8 mouse cellular contexts compared by ENCODE assay signal in genomic region chr10:60218591-60219499, GRCm38 (mm10). TPM values are rescaled to one million over a fixed set of nuclear protein-coding genes. Genes with fewer than 3 reads are reported as not detected.
DNase-seq lines count a peak whose midpoint lies in the region; ATAC-seq and TF ChIP-seq lines count a peak whose summit lies in the region.

Chst3 (minus strand) TSS chr10:60219260.

- ATAC-seq in CD4-positive, CD25-positive, alpha-beta regulatory T cell, adult 4 months: peak; percentile 26
- peak; percentile 75 for ATAC-seq in hindbrain, embryonic 16.5 days
- ATAC-seq in liver, embryonic 12.5 days: no peak
- ATAC-seq in monocyte, adult 5-6 weeks (replicated peaks; ENCODE audit: insufficient number of reproducible peaks, low FRiP score, low TSS enrichment, poor library complexity, severe bottlenecking): no peak

- peak within 1 kb of the TSS; percentile 76 for H3K27ac ChIP-seq in gastrocnemius, adult 2 months
- H3K27ac ChIP-seq in hindbrain, embryonic 16.5 days (ENCODE audit: low read depth, low read length): peak within 1 kb of the TSS; percentile 73
- no peak within 1 kb of the TSS for H3K27ac ChIP-seq in liver, embryonic 12.5 days

- H3K27me3 ChIP-seq in hindbrain, embryonic 16.5 days (replicated peaks; ENCODE audit: control insufficient read depth, insufficient read depth, low read length): peaks cover 12% of the 10 kb centered on the region
- peaks cover 82% of the 10 kb centered on the region for H3K27me3 ChIP-seq in liver, embryonic 12.5 days (replicated peaks)

- H3K9ac ChIP-seq in hindbrain, embryonic 16.5 days (ENCODE audit: low read depth, low read length): peak within 1 kb of the TSS; percentile 72
- H3K9ac ChIP-seq in liver, embryonic 12.5 days: peak within 1 kb of the TSS; percentile 35; the same call in 1 of the 2 replicates

- peak; percentile 71 for DNase-seq in adrenal gland, postnatal 14 days
- peak; percentile 73 for DNase-seq in gastrocnemius, adult 2 months
- peak; percentile 74 for DNase-seq in testis, postnatal 10 days (ENCODE audit: low spot score)
- no peak for DNase-seq in c-Kit-positive CD71-positive TER-119-positive erythroid progenitor cells, embryonic 14.5 days (ENCODE audit: low spot score)

- peak; percentile 24; the same call in 1 of the 2 replicates for TF ChIP-seq CTCF in gastrocnemius, adult 2 months (IDR thresholded peaks at IDR 0.05)

- no peaks in the 10 kb centered on the region for H3K36me3 ChIP-seq in hindbrain, embryonic 16.5 days (ENCODE audit: control insufficient read depth, insufficient read depth, low read length)
- no peaks in the 10 kb centered on the region for H3K36me3 ChIP-seq in liver, embryonic 12.5 days

- H3K4me1 ChIP-seq in hindbrain, embryonic 16.5 days (ENCODE audit: control insufficient read depth, insufficient read depth, low read depth, low read length): peaks cover 14% of the 10 kb centered on the region
- H3K4me1 ChIP-seq in liver, embryonic 12.5 days: no peaks in the 10 kb centered on the region

- peak within 1 kb of the TSS; percentile 86 for H3K4me3 ChIP-seq in gastrocnemius, adult 2 months
- H3K4me3 ChIP-seq in hindbrain, embryonic 16.5 days (ENCODE audit: low read length): peak within 1 kb of the TSS; percentile 60
- H3K4me3 ChIP-seq in liver, embryonic 12.5 days: peak within 1 kb of the TSS; percentile 52

- 1% methylated on average over 60 of the region's 83 CpGs for WGBS in hindbrain, embryonic 16.5 days
- under 1% methylated on average over 83 of the region's 83 CpGs for WGBS in liver, embryonic 12.5 days (ENCODE audit: insufficient replicate concordance)

- intact Hi-C loops in gastrocnemius, adult 2 months (cut with DNase I): no loop called here

- H3K9me3 ChIP-seq in hindbrain, embryonic 16.5 days (ENCODE audit: control insufficient read depth, low read length): no peaks in the 10 kb centered on the region
- no peaks in the 10 kb centered on the region for H3K9me3 ChIP-seq in liver, embryonic 12.5 days (replicated peaks)

- H3K4me2 ChIP-seq in hindbrain, embryonic 16.5 days (ENCODE audit: low read length): peak within 1 kb of the TSS; percentile 97
- H3K4me2 ChIP-seq in liver, embryonic 12.5 days: peak within 1 kb of the TSS; percentile 65

RNA-seq across cellular contexts. Expression of gene Chst3, which starts in this region (rescaled TPM):
- polyA plus RNA-seq in CD4-positive, CD25-positive, alpha-beta regulatory T cell, adult 4 months (2017; shearing (Covaris generic)): under 1 TPM; 0.11 to 0.51 TPM
- 2.0 and 5.4 TPM in 2 replicates for total RNA-seq in adrenal gland, postnatal 14 days (2021)
- under 1 TPM; 0.23 to 0.64 TPM for total RNA-seq in gastrocnemius, adult 2 months (2021)
- 1.7 and 1.9 TPM in 2 replicates for polyA plus RNA-seq in hindbrain, embryonic 16.5 days (2015; fragmentation: Nextera tagmentation; extraction: Ambion mirVana)
- 0.22 and 0.31 TPM in 2 replicates for polyA plus RNA-seq in liver, embryonic 12.5 days (2016; fragmentation: Nextera tagmentation; extraction: Ambion mirVana)
- 6.9 to 10.5 TPM (median 8.1 TPM) in 3 replicates for total RNA-seq in monocyte, adult 5-6 weeks (2017)

Comparison
In these comparisons a context has a peak if more than half of its experiments do, and no peak if none do; other contexts are left out.
1. Peak in ATAC-seq in CD4-positive, CD25-positive, alpha-beta regulatory T cell, adult 4 months; RNA of the gene not detected or under 1 TPM.
2. Peak in DNase-seq, H3K4me3 ChIP-seq and H3K27ac ChIP-seq in gastrocnemius, adult 2 months; RNA of the gene not detected or under 1 TPM.